13 mouse cellular contexts compared by ENCODE assay signal in the genomic region with DNA sequence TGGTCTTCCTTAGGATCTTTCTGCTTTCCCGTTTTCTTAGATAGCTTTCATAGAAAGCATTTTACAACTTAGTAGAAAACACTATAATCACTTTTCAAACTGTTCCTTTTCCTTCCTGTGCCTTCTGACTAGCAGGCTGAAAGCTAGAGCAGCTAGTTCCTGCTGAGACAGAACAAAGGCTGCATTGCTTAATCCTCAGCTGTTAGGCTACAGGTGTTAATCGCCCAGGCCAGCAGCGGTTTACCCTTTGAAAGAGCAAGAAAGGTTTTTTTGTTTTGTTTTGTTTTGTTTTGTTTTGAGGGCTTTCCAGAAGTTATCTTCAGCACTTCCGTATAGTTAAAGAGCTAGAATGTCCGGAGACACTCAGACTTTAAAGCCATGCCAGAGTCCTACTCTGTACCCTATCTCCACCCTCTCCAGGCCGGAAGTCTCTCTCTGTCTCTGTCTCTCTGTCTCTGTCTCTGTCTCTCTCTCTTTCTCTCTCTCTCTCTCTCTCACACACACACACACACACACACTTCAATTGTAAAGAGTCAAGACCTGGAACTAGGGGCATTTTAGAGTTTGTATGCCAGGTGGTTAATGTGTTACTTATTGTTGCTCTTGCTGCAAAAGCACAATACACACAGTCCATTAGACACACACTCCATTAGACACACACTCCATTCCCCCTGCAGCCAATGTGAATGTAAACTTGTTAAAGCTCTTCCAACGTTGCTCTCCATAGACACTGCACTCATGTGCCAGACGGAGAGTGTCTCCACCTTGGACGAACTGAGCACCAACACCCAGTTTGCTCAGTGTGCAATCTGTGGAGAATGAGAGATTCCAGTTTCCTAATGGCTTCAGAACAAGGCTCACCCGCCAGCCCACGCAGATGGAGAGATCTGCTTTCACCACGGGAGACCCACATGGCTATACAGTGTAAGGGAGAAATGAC. TPM values are rescaled to one million over a fixed set of nuclear protein-coding genes. Genes with fewer than 3 reads are reported as not detected.
DNase-seq lines count a peak whose midpoint lies in the region; ATAC-seq lines count a peak whose summit lies in the region.
"Had no signal": no experiment of that assay in that cellular context is flagged by ENCODE, and none has a peak within 500 bp of the region (broad histone marks: within the 10 kb centered on the region; RNA-seq: fewer than 3 reads in every experiment).

No protein-coding gene starts in this region.

- no peaks in the 10 kb centered on the region for H3K9me3 ChIP-seq in forebrain, embryonic 10.5 days
- H3K9me3 ChIP-seq in forebrain, embryonic 15.5 days = no peaks in the 10 kb centered on the region
- H3K9me3 ChIP-seq in intestine, embryonic 16.5 days (ENCODE audit: control insufficient read depth, low read length) = no peaks in the 10 kb centered on the region
- no peaks in the 10 kb centered on the region for H3K9me3 ChIP-seq in liver, embryonic 15.5 days (replicated peaks)

- H3K9ac ChIP-seq in forebrain, embryonic 15.5 days (replicated peaks) = no peak overlapping the region
- no peak overlapping the region for H3K9ac ChIP-seq in intestine, embryonic 16.5 days (ENCODE audit: low read depth, low read length)
- no peak overlapping the region for H3K9ac ChIP-seq in liver, embryonic 15.5 days

- H3K4me1 ChIP-seq in forebrain, embryonic 10.5 days = peaks cover 17% of the 10 kb centered on the region
- H3K4me1 ChIP-seq in forebrain, embryonic 15.5 days = peaks cover 4% of the 10 kb centered on the region
- H3K4me1 ChIP-seq in intestine, embryonic 16.5 days (ENCODE audit: control insufficient read depth, insufficient read depth, low read length) = no peaks in the 10 kb centered on the region
- no peaks in the 10 kb centered on the region for H3K4me1 ChIP-seq in liver, embryonic 15.5 days (replicated peaks)

- no peaks in the 10 kb centered on the region for H3K36me3 ChIP-seq in forebrain, embryonic 10.5 days (replicated peaks)
- H3K36me3 ChIP-seq in forebrain, embryonic 15.5 days = no peaks in the 10 kb centered on the region
- H3K36me3 ChIP-seq in intestine, embryonic 16.5 days (ENCODE audit: control insufficient read depth, insufficient read depth, low read length) = no peaks in the 10 kb centered on the region
- H3K36me3 ChIP-seq in liver, embryonic 15.5 days (replicated peaks) = no peaks in the 10 kb centered on the region

- no peak overlapping the region for H3K4me2 ChIP-seq in forebrain, embryonic 15.5 days (replicated peaks)
- H3K4me2 ChIP-seq in intestine, embryonic 16.5 days (ENCODE audit: low read depth, low read length) = no peak overlapping the region
- H3K4me2 ChIP-seq in liver, embryonic 15.5 days = peak overlapping the region; percentile 0; the same call in 1 of the 2 replicates

- 29% methylated on average over 12 of the region's 12 CpGs for WGBS in forebrain, embryonic 10.5 days
- 21% methylated on average over 12 of the region's 12 CpGs for WGBS in forebrain, embryonic 15.5 days
- 33% methylated on average over 12 of the region's 12 CpGs for WGBS in intestine, embryonic 16.5 days
- 31% methylated on average over 12 of the region's 12 CpGs for WGBS in liver, embryonic 15.5 days (ENCODE audit: insufficient replicate concordance)

- no peak for ATAC-seq in forebrain, embryonic 15.5 days (replicated peaks)
- ATAC-seq in intestine, embryonic 16.5 days = peak; percentile 78
- peak; percentile 62 for ATAC-seq in liver, embryonic 15.5 days (ENCODE audit: insufficient read depth)
- ATAC-seq in erythroblast, adult 5-6 weeks (replicated peaks; ENCODE audit: low FRiP score, poor library complexity, severe bottlenecking) = no peak

- no peak overlapping the region for H3K4me3 ChIP-seq in forebrain, embryonic 10.5 days
- H3K4me3 ChIP-seq in forebrain, embryonic 15.5 days = no peak overlapping the region
- no peak overlapping the region for H3K4me3 ChIP-seq in intestine, embryonic 16.5 days (ENCODE audit: low read length)
- no peak overlapping the region for H3K4me3 ChIP-seq in liver, embryonic 15.5 days (replicated peaks)

- no peaks in the 10 kb centered on the region for H3K27me3 ChIP-seq in forebrain, embryonic 10.5 days (ENCODE audit: poor library complexity, severe bottlenecking)
- no peaks in the 10 kb centered on the region for H3K27me3 ChIP-seq in forebrain, embryonic 15.5 days
- no peaks in the 10 kb centered on the region for H3K27me3 ChIP-seq in intestine, embryonic 16.5 days (replicated peaks; ENCODE audit: control insufficient read depth, insufficient read depth, low read length)
- H3K27me3 ChIP-seq in liver, embryonic 15.5 days = no peaks in the 10 kb centered on the region

- no peak overlapping the region for H3K27ac ChIP-seq in forebrain, embryonic 10.5 days
- H3K27ac ChIP-seq in forebrain, embryonic 15.5 days (replicated peaks) = no peak overlapping the region
- H3K27ac ChIP-seq in intestine, embryonic 16.5 days (ENCODE audit: low read length) = peak overlapping the region; percentile 61
- peak overlapping the region; percentile 57; the same call in 1 of the 2 replicates for H3K27ac ChIP-seq in liver, embryonic 15.5 days (replicated peaks)

- peak; percentile 29 for DNase-seq in forebrain, embryonic 10.5 days (ENCODE audit: extremely low spot score, low spot score)
- DNase-seq in ZHBTc4 (ENCODE audit: low read depth, low spot score) = peak; percentile 90
- no peak for DNase-seq in urinary bladder, postnatal 25 days (ENCODE audit: low spot score)
- no peak for DNase-seq in T-cell, adult 2 months (ENCODE audit: low spot score)
- DNase-seq: adrenal gland, postnatal 14 days; gastrocnemius, postnatal 25 days; thymus, postnatal 25 days had no signal

RNA-seq across cellular contexts. Expression of a gene that starts 35.5 kb away (rescaled TPM):
- 35.5 and 38.1 TPM in 2 replicates for polyA plus RNA-seq in forebrain, embryonic 10.5 days (2016; fragmentation: Nextera tagmentation; extraction: Ambion mirVana)
- polyA plus RNA-seq in forebrain, embryonic 15.5 days (2015; fragmentation: Nextera tagmentation; extraction: Ambion mirVana) = 13.5 and 13.8 TPM in 2 replicates
- polyA plus RNA-seq in intestine, embryonic 16.5 days (2015; fragmentation: Nextera tagmentation; extraction: Ambion mirVana) = 16.4 and 16.6 TPM in 2 replicates
- 10.8 and 11.2 TPM in 2 replicates for polyA plus RNA-seq in liver, embryonic 15.5 days (2015; fragmentation: Nextera tagmentation; extraction: Ambion mirVana)
- total RNA-seq in erythroblast, adult 5-6 weeks (2015; ENCODE audit: low replicate concordance) = 0.63 and 2.7 TPM in 2 replicates
- total RNA-seq in erythroblast, adult 5-6 weeks (2017; ENCODE audit: low replicate concordance) = 1.8 and 2.2 TPM in 2 replicates

RNA-seq across cellular contexts. Expression of a gene that starts 42.8 kb away (rescaled TPM):
- not detected in 2 replicates for polyA plus RNA-seq in forebrain, embryonic 10.5 days (2016; fragmentation: Nextera tagmentation; extraction: Ambion mirVana)
- not detected in 2 replicates for polyA plus RNA-seq in forebrain, embryonic 15.5 days (2015; fragmentation: Nextera tagmentation; extraction: Ambion mirVana)
- 0.73 and 1.4 TPM in 2 replicates for polyA plus RNA-seq in intestine, embryonic 16.5 days (2015; fragmentation: Nextera tagmentation; extraction: Ambion mirVana)
- polyA plus RNA-seq in liver, embryonic 15.5 days (2015; fragmentation: Nextera tagmentation; extraction: Ambion mirVana) = 0.20 and 0.35 TPM in 2 replicates
- total RNA-seq in erythroblast, adult 5-6 weeks (2015; ENCODE audit: low replicate concordance) = not detected in 2 replicates
- total RNA-seq in erythroblast, adult 5-6 weeks (2017; ENCODE audit: low replicate concordance) = 0.51 TPM in 1 of 2 replicates, not detected in the other
- total RNA-seq: adrenal gland, postnatal 14 days; gastrocnemius, postnatal 25 days; left cerebral cortex, postnatal 36 days had no signal
- polyA plus RNA-seq: C2C12 had no signal

Comparison
In these comparisons a context has a peak if more than half of its experiments do, and no peak if none do; other contexts are left out.
1. DNase-seq: peak in forebrain, embryonic 10.5 days (single experiment) and ZHBTc4 (single experiment); none in urinary bladder, postnatal 25 days (single experiment) and T-cell, adult 2 months (single experiment).
2. H3K27ac ChIP-seq: peak in intestine, embryonic 16.5 days (single experiment) and liver, embryonic 15.5 days (single experiment); none in forebrain, embryonic 10.5 days (single experiment) and forebrain, embryonic 15.5 days (single experiment).
3. ATAC-seq: peak in intestine, embryonic 16.5 days (single experiment) and liver, embryonic 15.5 days (single experiment); none in forebrain, embryonic 15.5 days (single experiment) and erythroblast, adult 5-6 weeks (single experiment).